Mouse (Mus musculus) forebrain, postnatal 0 days (tissue): ENCODE measurements at regions not wholly inside any gene's neighbourhood (a gene's known extent, or its start where the extent isn't known, plus 50 kb on each side); places are given as distances from the start of the nearest gene placed in this dataset.

ENCODE experiments used
- ATAC-seq: fragments of 200-750 bp; cut with Nextera tagmentation; 2 replicates; pipeline ENCODE4 v1.8.0; 2017; ENCODE audit warnings: mild to moderate bottlenecking, moderate library complexity
- DNase-seq: peaks from one replicate; pipeline ENCODE4 v3.0.0-alpha.2; 2015
- H3K27ac ChIP-seq: fragments of 300-500 bp; sonication (generic); 2 replicates; pipeline ENCODE4 v1.5.1; 2014; ENCODE audit warnings: low read depth, mild to moderate bottlenecking, antibody characterized with exemption, low read length, moderate library complexity, mixed read lengths
- H3K27me3 ChIP-seq: fragments of 300-500 bp; sonication (generic); 2 replicates; pipeline ENCODE4 v1.6.1; 2014; ENCODE audit warnings: mild to moderate bottlenecking, low read length, mixed read lengths; ENCODE audit not compliant: insufficient read depth
- H3K36me3 ChIP-seq: fragments of 300-500 bp; sonication (generic); 2 replicates; pipeline ENCODE4 v1.6.1; 2014; ENCODE audit warnings: mild to moderate bottlenecking, moderate library complexity; ENCODE audit not compliant: insufficient read depth
- H3K4me1 ChIP-seq: fragments of 300-500 bp; sonication (generic); 2 replicates; pipeline ENCODE4 v1.6.1; 2014; ENCODE audit warnings: antibody characterized with exemption; ENCODE audit not compliant: insufficient read depth
- H3K4me2 ChIP-seq: fragments of 300-500 bp; sonication (generic); 2 replicates; pipeline ENCODE4 v1.6.1; 2014; ENCODE audit warnings: low read depth, mild to moderate bottlenecking, moderate library complexity
- H3K4me3 ChIP-seq: fragments of 300-500 bp; sonication (generic); 2 replicates; pipeline ENCODE4 v1.5.1; 2014; ENCODE audit warnings: low read depth, low read length, mixed read lengths
- H3K9ac ChIP-seq: fragments of 300-500 bp; sonication (generic); 2 replicates; pipeline ENCODE4 v1.6.1; 2014; ENCODE audit warnings: mild to moderate bottlenecking
- H3K9me3 ChIP-seq: fragments of 300-500 bp; sonication (generic); 2 replicates; pipeline ENCODE4 v1.6.1; 2016; ENCODE audit warnings: low read length
- CTCF ChIP-seq: sonication (generic); IDR thresholded peaks from 2 replicates; pipeline ENCODE4 v1.5.1; 2016; ENCODE audit warnings: antibody characterized with exemption, control low read depth, low read depth
- WGBS: fragments of 180-500 bp; shearing (Covaris S2); extraction: QIAGEN DNeasy Blood & Tissue Kit; methylation state at CpG from one replicate; pipeline ENCODE4 v1.1.7; 2014; 5-methylcytosine and 5-hydroxymethylcytosine counted together

GRCm38 (mm10) chr4:29135685-29136385 is 322.9 kb downstream of the Epha7 start:
- no peaks in the 10 kb centered on the region for H3K27me3 ChIP-seq
- H3K9me3 ChIP-seq: no peaks in the 10 kb centered on the region
- H3K4me2 ChIP-seq: no peak overlapping the region
- no peak overlapping the region for H3K27ac ChIP-seq
- H3K9ac ChIP-seq: no peak overlapping the region
- ATAC-seq (no peak), DNase-seq (no peak)
- no peak overlapping the region for H3K4me3 ChIP-seq
- 7% methylated on average over 5 of the region's 5 CpGs for WGBS
- no peaks in the 10 kb centered on the region for H3K4me1 ChIP-seq
- H3K36me3 ChIP-seq: no peaks in the 10 kb centered on the region
- TF ChIP-seq CTCF: no peak

GRCm38 (mm10) chr4:29138771-29139301 is 325.9 kb downstream of the Epha7 start:
- DNase-seq (no peak), ATAC-seq (no peak)
- Histone ChIP-seq H3K4me2 (no peak overlapping the region), H3K27ac (no peak overlapping the region), H3K4me3 (no peak overlapping the region), H3K4me1 (no peaks in the 10 kb centered on the region), H3K9me3 (no peaks in the 10 kb centered on the region), H3K27me3 (no peaks in the 10 kb centered on the region), H3K36me3 (no peaks in the 10 kb centered on the region), H3K9ac (no peak overlapping the region)
- 80% methylated on average over 8 of the region's 8 CpGs for WGBS
- no peak for TF ChIP-seq CTCF

- no peaks in the 10 kb centered on the region for H3K36me3 ChIP-seq
- H3K4me1 ChIP-seq: no peaks in the 10 kb centered on the region
- H3K27me3 ChIP-seq: no peaks in the 10 kb centered on the region
- no peaks in the 10 kb centered on the region for H3K9me3 ChIP-seq
- no peak for TF ChIP-seq CTCF
- ATAC-seq (no peak), DNase-seq (no peak)
- H3K4me2 ChIP-seq: no peak overlapping the region
- WGBS: 98% methylated on average over 1 of the region's 1 CpGs
- no peak overlapping the region for H3K27ac ChIP-seq
- H3K4me3 ChIP-seq: no peak overlapping the region
- H3K9ac ChIP-seq: no peak overlapping the region
Observed at GRCm38 (mm10) chr4:29143415-29143814, 330.5 kb downstream of the Epha7 start.

- H3K9ac ChIP-seq: no peak overlapping the region
- no peaks in the 10 kb centered on the region for H3K27me3 ChIP-seq
- ATAC-seq: no peak
- H3K9me3 ChIP-seq: no peaks in the 10 kb centered on the region
- WGBS: 83% methylated on average over 4 of the region's 4 CpGs
- no peak overlapping the region for H3K27ac ChIP-seq
- no peak for DNase-seq
- H3K4me1 ChIP-seq: no peaks in the 10 kb centered on the region
- H3K4me2 ChIP-seq: no peak overlapping the region
- H3K36me3 ChIP-seq: no peaks in the 10 kb centered on the region
- H3K4me3 ChIP-seq: no peak overlapping the region
- TF ChIP-seq CTCF: no peak
Observed at GRCm38 (mm10) chr4:29145242-29145641, 332.3 kb downstream of the Epha7 start.

GRCm38 (mm10) chr4:29152134-29152867 is 339.4 kb downstream of the Epha7 start:
- Histone ChIP-seq H3K4me1 (no peaks in the 10 kb centered on the region), H3K9ac (no peak overlapping the region), H3K9me3 (no peaks in the 10 kb centered on the region), H3K27me3 (no peaks in the 10 kb centered on the region), H3K36me3 (no peaks in the 10 kb centered on the region), H3K4me2 (no peak overlapping the region), H3K27ac (no peak overlapping the region), H3K4me3 (no peak overlapping the region)
- ATAC-seq (no peak), DNase-seq (no peak)
- TF ChIP-seq CTCF: no peak
- 62% methylated on average over 6 of the region's 6 CpGs for WGBS

- no peak for TF ChIP-seq CTCF
- WGBS: 79% methylated on average over 2 of the region's 2 CpGs
- H3K9me3 ChIP-seq: no peaks in the 10 kb centered on the region
- H3K36me3 ChIP-seq: no peaks in the 10 kb centered on the region
- no peak overlapping the region for H3K9ac ChIP-seq
- H3K4me1 ChIP-seq: no peaks in the 10 kb centered on the region
- ATAC-seq (no peak), DNase-seq (no peak)
- no peak overlapping the region for H3K27ac ChIP-seq
- no peak overlapping the region for H3K4me2 ChIP-seq
- H3K27me3 ChIP-seq: no peaks in the 10 kb centered on the region
- H3K4me3 ChIP-seq: no peak overlapping the region
Observed at GRCm38 (mm10) chr4:29182494-29182893, 369.6 kb downstream of the Epha7 start.

GRCm38 (mm10) chr4:29183411-29183810 is 370.5 kb downstream of the Epha7 start:
- Histone ChIP-seq H3K4me1 (no peaks in the 10 kb centered on the region), H3K36me3 (no peaks in the 10 kb centered on the region), H3K27ac (no peak overlapping the region), H3K4me2 (no peak overlapping the region), H3K27me3 (no peaks in the 10 kb centered on the region), H3K4me3 (no peak overlapping the region), H3K9me3 (no peaks in the 10 kb centered on the region), H3K9ac (no peak overlapping the region)
- no peak for DNase-seq
- ATAC-seq: no peak
- TF ChIP-seq CTCF: no peak
